Mouse (Mus musculus): ENCODE data around the gene Klk14. TPM values are rescaled to one million over a fixed set of nuclear protein-coding genes. Genes with fewer than 3 reads are reported as not detected.

Gene Klk14
- polyA plus RNA-seq, 1 experiment from 2014 or later = not detected

DNA sequence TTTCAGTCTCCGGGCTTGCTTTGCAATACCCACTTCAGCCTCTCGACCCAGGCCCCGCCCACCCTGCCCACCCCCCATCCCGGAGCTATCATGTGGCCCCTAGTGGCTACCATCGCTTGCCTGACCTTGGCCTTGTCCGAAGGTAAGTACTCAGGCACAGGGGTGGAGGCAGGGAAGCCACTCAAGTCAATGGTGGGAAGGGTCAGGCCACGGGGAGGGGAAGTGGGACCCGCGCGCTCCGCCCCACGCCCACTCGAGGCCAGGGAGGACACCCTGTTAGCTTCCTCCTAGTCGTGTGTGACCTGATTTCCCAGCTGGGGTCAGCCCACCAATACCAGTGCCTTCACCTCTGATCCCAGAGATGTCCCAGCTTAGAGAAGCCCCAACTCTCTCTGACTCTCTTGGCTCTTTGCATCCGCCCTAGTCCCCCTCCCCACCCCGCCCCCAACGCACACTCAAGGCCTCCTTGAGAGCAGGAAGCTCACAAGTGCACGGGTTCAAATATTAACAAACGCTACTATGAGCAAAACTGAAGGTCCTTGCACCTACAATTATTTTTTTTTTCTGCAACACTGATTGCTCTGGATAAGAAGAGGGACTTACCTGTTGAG, 23.6 kb downstream of the Klk14 start:
- DNase-seq (ENCODE audit: low read depth, low spot score) (no peak), ATAC-seq (no peak)
- in situ Hi-C loops (cut with MboI; ENCODE audit: low pct_unique_long_range_greater_than_20kb) = no loop called here
- H3K27me3 ChIP-seq = peaks cover 19% of the 10 kb centered on the region
- ChIA-PET CTCF (no interaction called here), POLR2A (interaction anchor here (0.5 to 0.6 kb wide), 2 partner anchors 9 to 181 kb away, joined by 3 to 5 read pairs; no protein-coding TSS in a partner anchor)
- no peak for TF ChIP-seq CTCF (IDR thresholded peaks at IDR 0.05)

Other genes with a start within 250 kb of the Klk14 start
- not detected for gene Cldnd2, start 249.6 kb upstream of the Klk14 start, polyA plus RNA-seq (2021)
- 214 TPM for gene Etfb, start 246.3 kb upstream of the Klk14 start, polyA plus RNA-seq (2021)
- gene Gm45233, start 246.3 kb upstream of the Klk14 start, polyA plus RNA-seq (2021) = 0.50 TPM
- gene Vsig10l, start 227.3 kb upstream of the Klk14 start, polyA plus RNA-seq (2021) = 4.0 TPM
- gene Iglon5, start 200.3 kb upstream of the Klk14 start, polyA plus RNA-seq (2021) = 5.7 TPM
- not detected for gene 4931406B18Rik, start 184.5 kb upstream of the Klk14 start, polyA plus RNA-seq (2021)
- 0.06 TPM for gene Cd33, start 146.0 kb upstream of the Klk14 start, polyA plus RNA-seq (2021)
- 3.2 TPM for gene Zfp658, start 128.2 kb upstream of the Klk14 start, polyA plus RNA-seq (2021)
- gene Zfp719, start 110.8 kb upstream of the Klk14 start, polyA plus RNA-seq (2021) = 8.7 TPM
- 1.1 TPM for gene Zfp819, start 83.2 kb upstream of the Klk14 start, polyA plus RNA-seq (2021)
- gene Ceacam18, start 55.7 kb upstream of the Klk14 start, polyA plus RNA-seq (2021) = 0.06 TPM
- gene Siglece, start 30.3 kb upstream of the Klk14 start, polyA plus RNA-seq (2021) = 0.17 TPM
- gene Ctu1, start 18.4 kb upstream of the Klk14 start, polyA plus RNA-seq (2021) = 10.0 TPM
- not detected for gene Klk13, start 22.1 kb downstream of the Klk14 start, polyA plus RNA-seq (2021)
- not detected for gene Klk12, start 78.5 kb downstream of the Klk14 start, polyA plus RNA-seq (2021)
- gene Klk11, start 84.2 kb downstream of the Klk14 start, polyA plus RNA-seq (2021) = not detected
- gene Klk10, start 90.6 kb downstream of the Klk14 start, polyA plus RNA-seq (2021) = not detected
- gene Klk9, start 101.5 kb downstream of the Klk14 start, polyA plus RNA-seq (2021) = not detected
- gene Klk8, start 107.2 kb downstream of the Klk14 start, polyA plus RNA-seq (2021) = not detected
- gene Klk7, start 120.9 kb downstream of the Klk14 start, polyA plus RNA-seq (2021) = not detected
- gene Klk6, start 134.1 kb downstream of the Klk14 start, polyA plus RNA-seq (2021) = not detected
- not detected for gene Klk5, start 151.6 kb downstream of the Klk14 start, polyA plus RNA-seq (2021)
- gene Klk4, start 190.7 kb downstream of the Klk14 start, polyA plus RNA-seq (2021) = not detected
- not detected for gene Klk15, start 243.3 kb downstream of the Klk14 start, polyA plus RNA-seq (2021)